Mouse (Mus musculus) gastrocnemius, adult 8-10 months (tissue): ENCODE data around the gene Lamb2. TPM values are rescaled to one million over a fixed set of nuclear protein-coding genes. Genes with fewer than 3 reads are reported as not detected.
A peak's percentile ranks its signal among the peaks of the same experiment; 100 is the strongest.

Experiments
- DNase-seq, 2 experiments: peaks; one replicate each; pipeline ENCODE4 v3.0.0; 2022; ENCODE audit warnings: low spot score in 2 of 2
- total RNA-seq, 4 experiments: library from RNA; stranded (reverse); gene quantifications; 2 replicates each; pipeline ENCODE4 v1.2.4; 2022

The Lamb2 gene
- total RNA-seq, 4 experiments from 2014 or later: 112 to 139 (median 128) TPM

DNA sequence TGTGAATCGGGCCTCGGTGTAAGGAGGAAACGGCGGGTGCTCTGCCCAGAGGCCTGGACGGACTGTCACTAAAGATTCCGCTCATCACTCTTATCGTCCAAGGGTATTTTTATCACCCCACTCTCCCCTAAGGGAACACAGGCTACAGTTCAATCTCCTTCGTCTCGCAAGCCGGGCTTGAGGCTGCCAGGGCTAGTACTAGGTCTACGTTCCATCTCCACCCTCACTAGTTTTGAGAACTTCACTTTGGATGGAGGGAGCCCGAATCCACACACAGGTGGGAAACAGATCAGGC, 11.7 kb downstream of the Lamb2 start:
- no peak for DNase-seq

DNA sequence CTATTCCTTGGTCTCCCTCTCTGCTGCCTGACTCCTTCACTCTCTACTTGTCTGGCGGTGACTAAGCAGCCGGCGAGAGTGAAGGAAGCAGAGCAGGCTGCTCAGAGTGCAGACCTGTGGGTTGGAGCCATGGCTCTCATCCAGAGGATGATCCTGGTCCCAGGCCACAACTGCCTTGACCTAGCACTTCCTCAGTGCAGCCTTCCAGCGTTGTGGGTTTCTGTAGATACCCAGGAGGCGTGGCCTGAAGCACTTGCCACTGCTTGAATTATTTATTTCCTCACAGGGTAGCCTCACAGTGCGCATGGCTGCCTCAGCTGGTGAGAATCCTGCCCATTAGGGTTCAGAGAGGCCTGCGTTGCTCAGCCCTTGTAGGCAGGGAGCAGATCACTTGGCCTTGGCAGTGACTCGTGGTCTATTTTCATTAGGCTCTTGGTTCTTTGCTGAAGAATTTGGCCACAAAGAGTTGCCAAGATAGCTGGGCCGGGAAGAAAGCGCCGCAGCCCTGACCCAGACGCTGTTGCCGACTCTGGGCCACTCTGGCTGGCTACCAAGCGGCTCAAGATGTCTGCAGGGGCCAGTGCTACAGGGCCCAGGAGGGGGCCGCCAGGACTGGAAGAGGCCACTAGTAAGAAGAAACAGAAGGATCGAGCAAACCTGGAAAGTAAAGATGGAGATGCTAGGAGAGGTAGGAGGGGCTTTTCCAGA, 12.7 kb downstream of the Lamb2 start:
- peak; percentile 28 to 46 for DNase-seq

DNA sequence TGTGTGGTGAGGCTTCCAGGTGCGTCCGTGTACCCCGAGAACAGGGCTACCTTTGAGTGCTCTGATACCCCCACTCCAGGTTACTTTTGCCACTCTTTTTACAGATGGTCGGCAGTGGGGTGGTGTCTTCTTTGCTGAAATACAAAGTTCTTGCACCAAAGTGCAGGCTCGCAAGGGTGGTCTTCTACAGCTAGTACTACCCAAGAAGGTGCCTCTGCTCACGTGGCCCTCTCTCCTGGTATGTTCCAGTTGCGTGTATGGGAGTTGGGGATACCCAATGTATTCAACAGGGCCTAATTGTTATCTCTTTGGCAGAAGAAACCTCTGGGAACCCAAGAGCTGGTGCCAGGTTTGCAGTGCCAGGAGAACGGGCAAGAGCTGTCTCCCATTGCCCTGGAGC, 13.7 kb downstream of the Lamb2 start:
- no peak for DNase-seq

DNA sequence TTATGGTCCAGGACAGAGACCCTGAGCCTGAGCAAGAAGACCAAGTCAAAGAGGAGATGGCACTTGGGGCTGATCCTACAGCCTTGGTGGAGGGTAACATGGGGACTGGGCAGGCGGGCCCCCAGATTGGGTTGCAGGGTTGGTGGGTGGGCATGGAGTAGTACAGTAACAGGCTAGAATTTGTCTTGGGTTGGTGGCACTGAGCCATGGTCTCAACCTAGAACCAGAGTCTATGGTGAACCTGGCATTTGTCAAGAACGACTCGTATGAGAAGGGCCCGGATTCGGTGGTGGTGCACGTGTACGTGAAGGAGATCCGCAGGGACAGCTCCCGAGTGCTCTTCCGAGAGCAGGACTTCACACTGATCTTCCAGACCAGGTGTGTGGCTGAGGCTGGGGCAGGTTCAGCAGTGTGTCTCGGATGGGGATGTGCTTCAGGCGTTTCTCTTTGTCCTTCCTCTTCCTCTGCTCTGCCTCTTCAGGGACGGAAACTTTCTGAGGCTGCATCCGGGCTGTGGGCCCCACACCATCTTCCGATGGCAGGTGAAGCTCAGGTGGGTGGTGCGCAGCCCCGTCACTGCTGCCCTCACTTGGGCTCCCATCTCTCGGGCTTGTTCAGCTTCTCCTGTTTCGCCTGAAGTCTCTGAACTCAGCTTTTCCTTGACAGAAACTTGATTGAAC, 14.8 kb downstream of the Lamb2 start:
- no peak for DNase-seq

DNA sequence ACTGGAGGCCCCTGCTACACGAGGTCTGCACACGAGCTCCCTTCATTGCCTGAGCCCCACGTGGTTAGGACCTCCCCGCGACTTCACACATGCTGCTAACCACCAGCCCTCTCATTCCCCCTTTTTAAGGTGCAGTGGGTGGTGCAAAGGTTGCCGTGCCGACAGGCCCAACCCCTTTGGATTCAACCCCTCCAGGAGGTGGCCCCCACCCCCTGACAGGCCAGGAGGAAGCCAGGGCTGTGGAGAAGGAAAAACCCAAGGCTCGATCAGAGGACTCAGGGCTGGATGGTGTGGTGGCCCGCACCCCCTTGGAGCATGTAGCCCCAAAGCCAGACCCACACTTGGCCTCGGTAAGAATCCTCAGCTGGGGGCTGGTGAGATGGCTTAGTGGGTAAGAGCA, 15.4 kb downstream of the Lamb2 start:
- no peak for DNase-seq

DNA sequence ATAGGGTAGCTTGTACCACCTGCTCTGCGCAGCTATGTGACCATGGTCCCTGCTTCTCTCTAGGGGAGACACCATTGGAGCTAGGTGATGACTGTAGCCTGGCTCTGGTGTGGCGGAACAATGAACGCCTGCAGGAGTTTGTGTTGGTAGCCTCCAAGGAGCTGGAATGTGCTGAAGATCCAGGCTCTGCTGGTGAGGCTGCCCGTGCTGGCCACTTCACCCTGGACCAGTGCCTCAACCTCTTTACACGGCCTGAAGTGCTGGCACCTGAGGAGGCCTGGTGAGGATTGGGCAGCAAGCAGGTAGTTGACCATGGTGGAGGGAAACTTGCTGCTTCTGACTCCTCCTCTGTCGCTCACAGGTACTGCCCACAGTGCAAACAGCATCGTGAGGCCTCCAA, 19.7 kb downstream of the Lamb2 start:
- no peak for DNase-seq

DNA sequence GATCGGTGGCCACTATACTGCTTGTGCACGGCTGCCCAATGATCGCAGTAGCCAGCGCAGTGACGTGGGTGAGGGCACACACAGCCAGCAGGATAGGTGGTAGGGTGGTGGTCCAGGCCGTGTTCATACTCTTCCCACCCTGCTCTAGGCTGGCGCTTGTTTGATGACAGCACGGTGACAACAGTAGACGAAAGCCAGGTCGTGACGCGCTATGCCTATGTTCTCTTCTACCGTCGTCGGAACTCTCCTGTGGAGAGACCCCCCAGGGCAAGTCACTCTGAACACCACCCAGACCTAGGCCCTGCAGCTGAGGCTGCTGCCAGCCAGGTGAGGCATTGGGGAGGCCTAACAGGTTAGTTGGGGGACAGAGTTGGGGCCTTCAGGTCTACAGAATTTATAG, 20.4 kb downstream of the Lamb2 start:
- no peak for DNase-seq

DNA sequence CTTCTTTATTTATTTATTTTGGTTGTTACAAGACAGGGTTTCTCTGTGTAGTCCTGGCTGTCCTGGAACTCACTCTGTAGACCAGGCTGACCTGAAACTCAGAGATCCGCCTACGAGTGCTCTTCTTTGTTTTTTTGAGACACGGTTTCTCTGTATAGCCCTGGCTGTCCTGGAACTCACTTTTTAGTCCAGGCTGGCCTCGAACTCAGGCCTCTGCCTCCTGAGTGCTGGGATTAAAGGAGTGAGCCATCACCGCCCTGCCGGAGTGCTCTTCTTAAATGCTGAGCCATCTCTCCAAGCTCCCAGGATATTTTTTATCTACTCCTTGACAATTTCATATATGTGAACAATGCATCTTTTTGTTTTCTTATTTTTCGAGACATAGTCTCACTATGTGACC, 27.4 kb downstream of the Lamb2 start:
- no peak for DNase-seq

DNA sequence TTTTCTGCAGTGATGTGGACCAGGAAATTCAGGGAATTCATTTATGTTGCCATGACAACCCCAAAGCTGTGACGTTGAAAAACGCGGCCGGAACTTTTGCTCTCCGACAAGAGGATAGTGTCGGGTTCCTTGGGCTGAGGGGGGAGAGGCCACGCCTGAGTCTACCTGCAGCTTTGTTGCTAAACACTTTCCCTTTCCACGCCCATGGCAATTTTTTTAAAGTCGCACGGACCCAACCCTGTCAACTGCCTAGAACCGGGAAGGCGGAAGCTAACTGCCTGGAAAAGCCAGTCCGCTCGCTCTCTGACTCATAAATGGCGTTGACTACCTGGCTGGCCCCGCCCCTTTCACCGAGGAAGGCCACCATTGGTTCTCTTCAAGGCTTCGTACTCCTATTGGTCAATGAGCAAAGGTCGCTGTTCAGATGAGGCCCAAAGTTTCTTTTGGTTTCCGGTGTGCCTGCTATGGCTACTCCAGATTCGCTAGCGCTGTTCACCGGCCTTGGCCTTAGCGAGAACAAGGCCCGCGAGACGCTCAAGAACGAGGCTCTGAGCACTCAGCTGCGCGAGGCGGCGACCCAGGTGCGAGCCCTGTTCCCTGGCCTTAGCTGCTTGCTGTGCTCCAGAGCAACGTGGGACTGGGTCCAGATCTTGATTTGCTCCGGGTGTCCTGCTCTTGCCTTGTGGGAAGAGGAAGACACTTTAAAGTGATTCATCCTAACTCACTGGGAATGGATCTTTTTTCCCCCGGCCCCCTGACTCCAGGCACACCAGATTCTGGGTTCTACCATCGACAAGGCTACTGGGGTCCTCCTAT, 28.3 kb downstream of the Lamb2 start, which contains the start of gene Qars:
TSS of gene Qars (plus strand) at position 88 of the 816 bp plus-strand sequence.
- peak; percentile 91 to 92 for DNase-seq

DNA sequence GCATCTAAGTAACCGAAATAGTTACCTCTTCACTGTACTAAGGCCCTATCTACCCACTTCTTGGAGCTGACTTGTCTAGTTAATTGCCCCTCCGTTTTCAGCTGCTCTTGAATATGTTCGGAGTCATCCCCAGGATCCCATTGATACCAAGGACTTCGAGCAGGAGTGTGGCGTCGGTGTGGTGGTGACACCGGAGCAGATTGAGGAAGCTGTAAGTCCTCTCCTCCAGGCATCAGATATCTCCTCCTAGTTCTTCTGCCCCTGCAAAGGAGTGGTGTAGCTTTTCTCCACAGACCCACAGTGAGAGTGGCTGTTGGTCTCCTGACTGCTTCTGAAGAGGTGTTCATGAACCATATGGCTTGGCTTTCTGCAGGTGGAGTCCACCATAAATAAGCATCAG, 29.2 kb downstream of the Lamb2 start:
- no peak for DNase-seq

DNA sequence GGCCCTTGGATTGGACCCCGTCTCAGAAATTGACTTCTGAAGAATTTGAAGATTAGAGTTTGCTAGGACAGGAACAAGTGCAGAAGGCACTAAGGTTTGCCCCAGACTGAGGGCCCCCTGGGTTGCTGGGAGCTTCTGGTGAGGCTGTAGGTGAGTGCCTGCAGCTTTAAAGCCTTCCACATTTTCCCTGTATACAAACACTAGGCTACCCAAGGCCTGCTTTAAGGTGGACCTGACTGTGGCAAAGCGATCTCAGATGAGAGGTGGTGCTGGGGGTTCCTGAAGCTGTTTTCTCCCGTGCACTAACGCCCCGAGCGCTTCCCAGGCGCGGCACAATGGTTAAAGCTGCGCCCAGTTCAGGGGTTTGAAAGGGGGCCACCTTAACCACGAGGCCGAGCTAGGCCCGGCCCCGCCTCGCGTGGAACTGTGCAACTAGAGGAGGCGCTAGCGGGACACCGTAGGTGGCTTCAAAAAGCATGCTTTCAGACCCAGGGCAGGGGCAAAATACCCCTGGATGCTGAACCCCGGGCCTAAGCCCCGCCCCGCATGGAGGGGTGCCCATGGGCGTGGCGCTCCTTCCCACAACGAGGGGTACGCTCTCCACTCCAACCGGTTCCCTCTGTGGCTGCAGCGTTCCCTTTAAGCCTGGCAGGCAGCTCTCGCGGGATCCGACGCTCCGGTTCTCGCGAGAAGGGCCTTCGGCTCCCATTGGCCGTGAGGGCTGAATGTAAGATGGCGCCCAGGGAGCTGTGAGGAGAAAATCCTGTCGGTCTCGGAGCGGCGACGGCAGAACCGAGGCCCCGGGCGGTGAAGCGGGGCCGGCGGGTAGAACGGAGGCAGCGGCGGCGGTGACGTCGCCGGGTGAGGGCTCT, 37.1 kb downstream of the Lamb2 start, which contains the start of gene Qrich1:
TSS of gene Qrich1 (plus strand) at position 427 of the 872 bp plus-strand sequence.
- DNase-seq: peak; percentile 93 to 94

DNA sequence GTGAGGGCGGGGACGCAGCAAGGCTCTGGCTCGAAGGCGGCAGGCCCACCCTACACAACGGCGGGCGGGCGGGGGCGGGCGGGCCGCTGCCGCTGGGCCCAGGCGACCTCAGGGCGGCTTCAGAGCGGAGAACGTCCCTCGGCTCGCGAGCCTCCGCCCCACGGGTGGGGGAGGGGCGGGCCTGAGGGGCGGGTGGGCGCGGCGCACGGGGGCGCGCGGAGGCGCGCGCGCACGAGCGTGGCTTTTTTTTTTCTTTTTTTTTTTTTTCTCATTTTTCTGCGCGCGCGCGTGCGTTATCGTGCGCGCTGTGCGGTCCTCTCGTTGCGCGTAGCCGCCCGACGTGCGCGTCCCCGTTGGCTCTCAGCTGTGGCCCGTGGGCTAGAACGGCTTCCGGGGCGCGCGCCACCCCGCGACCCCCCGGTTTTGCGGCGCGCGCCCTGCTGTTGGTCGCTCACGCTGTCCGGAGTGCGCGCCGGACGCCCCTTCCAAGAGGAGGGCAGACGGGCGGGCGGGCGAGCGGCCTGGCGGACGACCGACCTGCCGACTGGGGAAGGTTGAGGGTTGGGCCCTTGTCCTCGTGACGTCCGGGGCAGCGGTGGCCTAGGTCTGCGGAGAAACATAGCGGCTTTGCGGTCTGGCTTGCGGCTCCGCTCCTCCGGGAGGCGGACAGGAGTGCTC, 37.9 kb downstream of the Lamb2 start:
- DNase-seq: peak; percentile 53 to 67

DNA sequence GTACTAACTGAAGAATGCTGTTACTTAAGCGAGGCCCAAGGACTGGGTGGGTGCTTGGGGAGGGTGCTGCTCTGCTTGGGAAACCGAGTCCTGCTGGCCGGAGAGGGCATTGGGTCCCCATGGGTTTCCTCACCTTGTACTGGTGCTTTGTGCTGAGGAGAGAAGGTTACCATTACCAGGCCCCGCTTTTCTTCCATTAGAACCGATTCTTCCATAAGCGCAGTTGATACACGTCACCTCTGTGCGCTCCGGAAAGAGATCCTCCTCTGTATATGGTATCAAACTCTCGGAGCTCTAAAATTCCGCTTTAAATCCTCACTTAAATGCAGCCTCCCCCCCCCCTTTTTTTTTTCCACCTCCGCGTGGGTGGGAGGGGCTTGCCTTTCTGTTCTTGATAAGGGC, 38.4 kb downstream of the Lamb2 start:
- no peak for DNase-seq

DNA sequence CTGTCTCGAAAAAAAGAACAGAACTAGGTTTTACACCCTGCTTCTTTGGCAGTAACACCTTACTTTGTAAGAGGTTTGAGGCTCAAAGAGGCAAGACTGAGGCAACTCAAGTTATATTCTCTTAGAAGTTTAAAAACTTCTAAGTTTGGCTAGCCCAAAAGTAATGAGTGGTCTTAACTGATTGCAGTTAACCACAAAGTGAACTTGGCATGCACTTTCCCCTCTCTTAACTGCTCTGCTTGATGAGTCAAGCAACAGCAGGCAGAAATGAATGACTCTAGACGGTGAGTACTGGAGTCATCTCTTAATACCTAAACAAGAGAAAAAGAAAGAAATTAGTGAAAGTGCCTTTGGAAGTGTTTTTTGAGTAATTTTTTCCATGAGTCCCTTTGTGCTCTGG, 42.1 kb downstream of the Lamb2 start:
- no peak for DNase-seq

DNA sequence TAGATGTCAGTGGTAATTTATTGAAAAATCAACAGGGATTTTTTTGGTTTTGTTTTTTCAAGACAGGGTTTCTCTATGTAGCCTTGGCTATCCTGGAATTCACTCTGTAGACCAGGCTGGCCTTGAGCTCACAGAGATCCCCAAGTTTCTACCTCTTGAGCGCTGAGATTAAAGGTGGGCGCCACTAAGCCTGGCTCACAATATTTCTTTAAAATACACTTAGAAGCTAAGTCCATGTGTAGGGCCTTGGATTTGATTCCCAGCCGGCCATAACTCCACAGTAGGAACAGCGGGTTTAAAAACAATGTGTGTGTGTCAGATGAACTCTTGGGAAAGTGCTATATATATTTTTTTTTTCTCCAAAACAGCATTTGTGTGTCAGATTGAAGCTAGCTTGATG, 43.8 kb downstream of the Lamb2 start:
- DNase-seq: no peak

DNA sequence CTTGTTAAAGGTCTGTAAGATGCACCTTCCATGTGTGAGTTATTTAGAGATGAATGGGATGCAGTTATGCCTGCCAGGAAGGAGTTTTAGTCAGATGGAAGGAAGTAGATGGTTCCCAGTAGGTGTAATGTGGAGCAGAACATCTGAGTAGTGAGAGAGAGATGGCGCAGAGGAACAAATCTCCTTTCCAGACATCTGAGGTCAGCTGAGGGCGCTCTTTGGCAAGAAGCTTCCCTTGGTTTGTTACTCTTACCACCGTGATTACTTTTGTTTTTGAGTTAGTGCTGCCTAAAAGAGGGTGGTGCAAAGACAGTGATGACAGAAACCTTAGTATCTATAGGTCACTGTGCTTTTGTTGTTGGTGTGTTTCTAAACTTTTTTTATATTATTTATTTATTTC, 45.9 kb downstream of the Lamb2 start:
- DNase-seq: no peak

DNA sequence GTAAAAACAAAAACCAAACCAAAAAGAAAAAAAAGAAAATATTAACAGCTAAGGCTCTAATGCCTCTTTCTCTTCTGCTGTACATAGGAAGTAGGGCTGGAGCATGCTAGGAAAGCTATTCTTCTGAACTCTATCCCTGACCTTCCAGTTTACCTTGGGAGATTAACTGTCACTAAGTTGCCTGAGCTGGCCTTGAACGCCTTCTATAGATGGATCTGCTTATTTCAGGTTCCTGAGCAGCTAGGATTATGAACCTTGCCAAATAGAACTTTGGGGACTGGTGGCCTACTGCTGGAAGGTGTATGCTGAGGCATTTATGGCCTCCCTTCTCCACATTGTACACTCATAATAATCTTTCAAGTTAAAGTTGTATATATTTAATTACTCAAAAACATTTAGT, 51.4 kb downstream of the Lamb2 start:
- DNase-seq: no peak

DNA sequence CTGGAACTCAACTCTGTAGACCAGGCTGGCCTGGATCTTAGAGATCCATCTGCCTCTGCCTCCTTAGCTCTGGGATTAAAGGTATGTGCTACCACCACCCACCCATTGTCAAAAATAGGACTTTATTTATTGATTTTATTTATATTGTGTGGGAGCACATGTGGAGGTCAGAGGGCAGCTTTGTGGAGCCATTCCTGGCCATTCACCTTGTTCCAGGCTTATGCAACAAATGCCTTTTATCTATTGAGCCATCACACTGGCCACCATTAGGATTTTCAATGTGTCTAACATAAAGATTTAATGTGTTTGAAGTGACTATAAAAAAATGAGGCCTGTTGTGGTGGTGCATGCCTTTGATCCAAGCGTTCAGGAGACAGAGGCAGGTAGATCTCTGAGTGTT, 52.0 kb downstream of the Lamb2 start:
- no peak for DNase-seq
